Comparison of ENCODE assay signal across 9 mouse cellular contexts in the genomic region with DNA sequence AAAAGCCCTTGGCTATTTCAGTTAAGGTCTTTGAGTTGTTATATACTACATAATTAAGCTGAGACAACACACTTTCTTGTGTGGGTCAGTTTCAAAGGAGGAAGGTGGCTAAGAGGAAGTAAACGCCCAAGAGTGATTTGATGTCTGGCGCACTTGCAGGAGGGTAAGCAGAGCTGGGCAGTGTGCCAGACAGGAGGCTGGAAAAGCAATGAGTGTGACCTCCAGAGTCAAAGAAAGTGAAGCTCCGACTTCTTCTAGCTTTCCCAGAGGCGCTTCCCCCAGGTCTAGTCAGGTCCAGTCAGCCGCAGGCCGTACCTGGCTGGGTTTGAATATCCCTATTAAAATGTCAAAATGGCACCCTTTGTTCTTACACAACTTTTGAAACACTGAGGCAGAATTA. TPM values are rescaled to one million over a fixed set of nuclear protein-coding genes. Genes with fewer than 3 reads are reported as not detected.
DNase-seq lines count a peak whose midpoint lies in the region; ATAC-seq lines count a peak whose summit lies in the region.
"Had no signal": no experiment of that assay in that cellular context is flagged by ENCODE, and none has a peak within 500 bp of the region (broad histone marks: within the 10 kb centered on the region; RNA-seq: fewer than 3 reads in every experiment).

No protein-coding gene starts in this region.

- WGBS in neural tube, embryonic 14.5 days, result 75% methylated on average over 6 of the region's 6 CpGs
- WGBS in neural tube, embryonic 15.5 days, result 63% methylated on average over 6 of the region's 6 CpGs

- peak; percentile 38; the same call in 1 of the 2 replicates for ATAC-seq in neural tube, embryonic 14.5 days (ENCODE audit: low read depth)
- no peak for ATAC-seq in neural tube, embryonic 15.5 days (ENCODE audit: low FRiP score)
- ATAC-seq in cerebellum, adult (ENCODE audit: insufficient number of reproducible peaks, low FRiP score, low TSS enrichment), result no peak

- peak; percentile 32 for DNase-seq in gastrocnemius, adult 18-20 months (ENCODE audit: low spot score)
- peak; percentile 54 for DNase-seq in kidney, adult 11 months
- DNase-seq in lung, postnatal 4 days, result peak; percentile 62 to 74
- no peak for DNase-seq in thymus, postnatal 36 days
- no peak for DNase-seq in retina, embryonic 14.5 days (ENCODE audit: low spot score)

- H3K4me3 ChIP-seq in neural tube, embryonic 14.5 days (ENCODE audit: low read depth, low read length), result no peak overlapping the region
- H3K4me3 ChIP-seq in neural tube, embryonic 15.5 days (replicated peaks), result no peak overlapping the region
- H3K4me3 ChIP-seq: midbrain, embryonic 12.5 days had no signal

- H3K4me2 ChIP-seq in neural tube, embryonic 14.5 days (ENCODE audit: low read depth, low read length), result no peak overlapping the region
- H3K4me2 ChIP-seq in neural tube, embryonic 15.5 days, result no peak overlapping the region
- H3K4me2 ChIP-seq: midbrain, embryonic 12.5 days had no signal

- no peak overlapping the region for H3K27ac ChIP-seq in neural tube, embryonic 14.5 days (ENCODE audit: low read depth, low read length)
- no peak overlapping the region for H3K27ac ChIP-seq in neural tube, embryonic 15.5 days (replicated peaks)
- H3K27ac ChIP-seq: midbrain, embryonic 12.5 days had no signal

- no peak overlapping the region for H3K9ac ChIP-seq in neural tube, embryonic 14.5 days (replicated peaks; ENCODE audit: low read depth, low read length)
- no peak overlapping the region for H3K9ac ChIP-seq in neural tube, embryonic 15.5 days (replicated peaks)
- H3K9ac ChIP-seq: midbrain, embryonic 12.5 days had no signal

- H3K36me3 ChIP-seq in neural tube, embryonic 14.5 days (ENCODE audit: control insufficient read depth, insufficient read depth, low read length), result no peaks in the 10 kb centered on the region
- 0 out of 2 replicates have a peak, but pooled peaks cover under 1% of the 10 kb centered on the region for H3K36me3 ChIP-seq in neural tube, embryonic 15.5 days

- H3K4me1 ChIP-seq in neural tube, embryonic 14.5 days (ENCODE audit: control insufficient read depth, insufficient read depth, low read length), result no peaks in the 10 kb centered on the region
- H3K4me1 ChIP-seq in neural tube, embryonic 15.5 days, result no peaks in the 10 kb centered on the region
- H3K4me1 ChIP-seq: midbrain, embryonic 12.5 days had no signal

- H3K9me3 ChIP-seq in neural tube, embryonic 14.5 days (ENCODE audit: control insufficient read depth, low read length), result no peaks in the 10 kb centered on the region
- no peaks in the 10 kb centered on the region for H3K9me3 ChIP-seq in neural tube, embryonic 15.5 days (replicated peaks)
- H3K9me3 ChIP-seq: midbrain, embryonic 12.5 days had no signal

- H3K27me3 ChIP-seq in neural tube, embryonic 14.5 days (ENCODE audit: control insufficient read depth, insufficient read depth, low read length), result no peaks in the 10 kb centered on the region
- H3K27me3 ChIP-seq in neural tube, embryonic 15.5 days (replicated peaks), result no peaks in the 10 kb centered on the region
- H3K27me3 ChIP-seq: midbrain, embryonic 12.5 days had no signal

RNA-seq across cellular contexts. Expression of a gene that starts 28.3 kb away (rescaled TPM):
- polyA plus RNA-seq in neural tube, embryonic 14.5 days (2014; fragmentation: Nextera tagmentation; extraction: Ambion mirVana), result 31.0 and 33.3 TPM in 2 replicates
- polyA plus RNA-seq in neural tube, embryonic 15.5 days (2015; fragmentation: Nextera tagmentation; extraction: Ambion mirVana), result 20.8 and 24.5 TPM in 2 replicates
- total RNA-seq in gastrocnemius, adult 18-20 months (2021), result 10 to 100 TPM; 12.2 to 19.0 TPM

RNA-seq across cellular contexts. Expression of a gene that starts 32.5 kb away (rescaled TPM):
- 20.5 and 23.6 TPM in 2 replicates for polyA plus RNA-seq in neural tube, embryonic 14.5 days (2014; fragmentation: Nextera tagmentation; extraction: Ambion mirVana)
- 14.7 and 17.0 TPM in 2 replicates for polyA plus RNA-seq in neural tube, embryonic 15.5 days (2015; fragmentation: Nextera tagmentation; extraction: Ambion mirVana)
- total RNA-seq in gastrocnemius, adult 18-20 months (2021), result 10 to 100 TPM; 25.5 to 30.0 TPM

RNA-seq across cellular contexts. Expression of a gene that starts 33.2 kb away (rescaled TPM):
- 749 and 863 TPM in 2 replicates for polyA plus RNA-seq in neural tube, embryonic 14.5 days (2014; fragmentation: Nextera tagmentation; extraction: Ambion mirVana)
- 846 and 888 TPM in 2 replicates for polyA plus RNA-seq in neural tube, embryonic 15.5 days (2015; fragmentation: Nextera tagmentation; extraction: Ambion mirVana)
- total RNA-seq in gastrocnemius, adult 18-20 months (2021), result 1,000 to 10,000 TPM; 1,092 to 1,176 TPM

Comparison
In these comparisons a context has a peak if more than half of its experiments do, and no peak if none do; other contexts are left out.
1. DNase-seq: peak in gastrocnemius, adult 18-20 months (single experiment), kidney, adult 11 months (single experiment) and lung, postnatal 4 days (2 of 2); none in thymus, postnatal 36 days (0 of 2) and retina, embryonic 14.5 days (single experiment).